Mouse (Mus musculus) MEL (cell line): ENCODE measurements around the gene Kcnk1. TPM values are rescaled to one million over a fixed set of nuclear protein-coding genes. Genes with fewer than 3 reads are reported as not detected.

Experiments used
- DNase-seq: peaks from one replicate; pipeline ENCODE4 v3.0.0; 2011; ENCODE audit warnings: low read depth, low spot score
- H3K27ac ChIP-seq: 2 replicates; pipeline ENCODE4 v1.5.1; 2012; ENCODE audit warnings: low read depth, mild to moderate bottlenecking, control low read depth, low read length, moderate library complexity; ENCODE audit not compliant: control insufficient read depth
- H3K27me3 ChIP-seq, 2 experiments: fragments of 150-350 bp in 1 of 2; sonication (generic) in 1 of 2; 2 replicates each; pipeline ENCODE4 v1.6.1; 2012; ENCODE audit warnings: low read length in 2 of 2, mild to moderate bottlenecking in 2 of 2, improper control_type of control experiment in 1 of 2, moderate library complexity in 1 of 2; ENCODE audit not compliant: insufficient read depth in 2 of 2, control insufficient read depth in 1 of 2
- H3K36me3 ChIP-seq, 2 experiments: 2 replicates each; pipeline ENCODE4 v1.6.1; 2012 to 2014; ENCODE audit warnings: low read length in 2 of 2, improper control_type of control experiment in 1 of 2, inconsistent platforms in 1 of 2, mild to moderate bottlenecking in 1 of 2; ENCODE audit not compliant: insufficient read depth in 2 of 2, control insufficient read depth in 1 of 2
- H3K4me1 ChIP-seq, 2 experiments: fragments of 150-350 bp in 1 of 2; sonication (generic) in 1 of 2; 2 replicates each; pipeline ENCODE4 v1.6.1; 2012; ENCODE audit warnings: low read length in 2 of 2, improper control_type of control experiment in 1 of 2, mild to moderate bottlenecking in 1 of 2; ENCODE audit not compliant: insufficient read depth in 2 of 2, control insufficient read depth in 1 of 2
- H3K4me3 ChIP-seq, 2 experiments: fragments of 150-350 bp in 1 of 2; sonication (generic) in 1 of 2; 2 replicates each; pipeline ENCODE4 v1.5.1; 2012; ENCODE audit warnings: low read depth in 2 of 2, low read length in 2 of 2, mild to moderate bottlenecking in 2 of 2, moderate library complexity in 2 of 2, control low read depth in 1 of 2, improper control_type of control experiment in 1 of 2; ENCODE audit not compliant: control insufficient read depth in 1 of 2, insufficient read depth in 1 of 2
- H3K79me2 ChIP-seq: 2 replicates; pipeline ENCODE4 v1.6.1; 2012; ENCODE audit warnings: mild to moderate bottlenecking, low read length, moderate library complexity; ENCODE audit not compliant: control insufficient read depth, poor library complexity, insufficient read depth
- H3K9ac ChIP-seq: 2 replicates; pipeline ENCODE4 v1.6.1; 2012; ENCODE audit warnings: low read depth, mild to moderate bottlenecking, control low read depth, low read length, moderate library complexity; ENCODE audit not compliant: control insufficient read depth, poor library complexity, severe bottlenecking
- H3K9me3 ChIP-seq: fragments of 150-350 bp; sonication (generic); replicated peaks from 2 replicates; pipeline ENCODE4 v1.6.1; 2012; ENCODE audit warnings: mild to moderate bottlenecking, low read length, improper control_type of control experiment, moderate library complexity; ENCODE audit not compliant: insufficient read depth
- BHLHE40 ChIP-seq: IDR thresholded peaks from 2 replicates; pipeline ENCODE4 v1.6.1; 2012; ENCODE audit warnings: low read depth, mild to moderate bottlenecking, inconsistent platforms, low read length, improper control_type of control experiment, borderline replicate concordance
- CHD1 ChIP-seq: IDR thresholded peaks from 2 replicates; pipeline ENCODE4 v1.6.1; 2012; ENCODE audit warnings: low read depth, mild to moderate bottlenecking, inconsistent platforms, low read length, improper control_type of control experiment
- CTCF ChIP-seq, 3 experiments: IDR thresholded peaks in 2 of 3; conservative IDR thresholded peaks in 1 of 3; 2 replicates each; pipeline ENCODE4 v1.5.1; 2011 to 2012; ENCODE audit warnings: low read length in 3 of 3, low read depth in 2 of 3, mild to moderate bottlenecking in 2 of 3, improper control_type of control experiment in 1 of 3, inconsistent platforms in 1 of 3, mixed read lengths in 1 of 3, moderate library complexity in 1 of 3; ENCODE audit not compliant: control insufficient read depth in 1 of 3, insufficient read depth in 1 of 3, poor library complexity in 1 of 3, severe bottlenecking in 1 of 3
- ELF1 ChIP-seq: IDR thresholded peaks from 2 replicates; pipeline ENCODE4 v1.6.1; 2014; ENCODE audit warnings: low read depth, mild to moderate bottlenecking, inconsistent platforms, low read length, improper control_type of control experiment, moderate library complexity
- EP300 ChIP-seq, 2 experiments: IDR thresholded peaks; 2 replicates each; pipeline ENCODE4 v1.6.1; 2011; ENCODE audit warnings: improper control_type of control experiment in 2 of 2, low read length in 2 of 2, low read depth in 1 of 2, mild to moderate bottlenecking in 1 of 2
- ETS1 ChIP-seq: IDR thresholded peaks from 2 replicates; pipeline ENCODE4 v1.6.1; 2012; ENCODE audit warnings: low read depth, mild to moderate bottlenecking, inconsistent platforms, low read length, improper control_type of control experiment, moderate library complexity
- GATA1 ChIP-seq: IDR thresholded peaks from 2 replicates; pipeline ENCODE4 v1.6.1; 2011; ENCODE audit warnings: low read depth, low read length, improper control_type of control experiment
- HCFC1 ChIP-seq: IDR thresholded peaks from 2 replicates; pipeline ENCODE4 v1.6.1; 2012; ENCODE audit warnings: low read depth, mild to moderate bottlenecking, inconsistent platforms, low read length, improper control_type of control experiment, moderate library complexity
- JUND ChIP-seq: IDR thresholded peaks from 2 replicates; pipeline ENCODE4 v1.6.1; 2011; ENCODE audit warnings: low read depth, mild to moderate bottlenecking, improper control_type of control experiment, low read length
- MAFK ChIP-seq: IDR thresholded peaks from 2 replicates; pipeline ENCODE4 v1.6.1; 2011; ENCODE audit warnings: low read depth, mild to moderate bottlenecking, low read length, improper control_type of control experiment, borderline replicate concordance
- MAX ChIP-seq: IDR thresholded peaks from 2 replicates; pipeline ENCODE4 v1.6.1; 2011; ENCODE audit warnings: low read length, improper control_type of control experiment
- MAZ ChIP-seq: IDR thresholded peaks from 2 replicates; pipeline ENCODE4 v1.6.1; 2012; ENCODE audit warnings: low read depth, mild to moderate bottlenecking, inconsistent platforms, low read length, improper control_type of control experiment
- MYB ChIP-seq: IDR thresholded peaks from 2 replicates; pipeline ENCODE4 v1.6.1; 2011; ENCODE audit warnings: mild to moderate bottlenecking, low read depth, low read length, improper control_type of control experiment
- NELFE ChIP-seq: IDR thresholded peaks from 2 replicates; pipeline ENCODE4 v1.6.1; 2011; ENCODE audit warnings: low read depth, low read length, improper control_type of control experiment
- POLR2A ChIP-seq, 2 experiments: IDR thresholded peaks; 2 replicates each; pipeline ENCODE4 v1.6.1; 2011 to 2012; ENCODE audit warnings: low read length in 2 of 2, mild to moderate bottlenecking in 2 of 2, control low read depth in 1 of 2, improper control_type of control experiment in 1 of 2, low read depth in 1 of 2, moderate library complexity in 1 of 2; ENCODE audit not compliant: control insufficient read depth in 1 of 2, insufficient read depth in 1 of 2, poor library complexity in 1 of 2
- POLR2AphosphoS2 ChIP-seq: IDR thresholded peaks from 2 replicates; pipeline ENCODE4 v1.6.1; 2011; ENCODE audit warnings: low read length, improper control_type of control experiment
- POLR2AphosphoS5 ChIP-seq: IDR thresholded peaks from 2 replicates; pipeline ENCODE4 v1.6.1; 2012; ENCODE audit warnings: low read depth, borderline replicate concordance, mild to moderate bottlenecking, inconsistent platforms, low read length, moderate library complexity, mixed read lengths
- RCOR1 ChIP-seq: IDR thresholded peaks from 2 replicates; pipeline ENCODE4 v1.6.1; 2012; ENCODE audit warnings: low read depth, mild to moderate bottlenecking, inconsistent platforms, low read length, improper control_type of control experiment
- SIN3A ChIP-seq: IDR thresholded peaks from 2 replicates; pipeline ENCODE4 v1.6.1; 2012; ENCODE audit warnings: low read length, improper control_type of control experiment, inconsistent platforms
- UBTF ChIP-seq: IDR thresholded peaks from 2 replicates; pipeline ENCODE4 v1.6.1; 2012; ENCODE audit warnings: low read depth, mild to moderate bottlenecking, inconsistent platforms, low read length, improper control_type of control experiment, moderate library complexity, borderline replicate concordance; ENCODE audit not compliant: insufficient read depth
- USF2 ChIP-seq, 2 experiments: IDR thresholded peaks; 2 replicates each; pipeline ENCODE4 v1.6.1; 2011 to 2012; ENCODE audit warnings: improper control_type of control experiment in 2 of 2, low read length in 2 of 2, borderline replicate concordance in 1 of 2, inconsistent platforms in 1 of 2, low read depth in 1 of 2, mild to moderate bottlenecking in 1 of 2; ENCODE audit not compliant: insufficient read depth in 1 of 2
- ZMIZ1 ChIP-seq: IDR thresholded peaks from 2 replicates; pipeline ENCODE4 v1.6.1; 2012; ENCODE audit warnings: low read depth, mild to moderate bottlenecking, inconsistent platforms, low read length, improper control_type of control experiment, moderate library complexity
- polyA plus RNA-seq, 2 experiments: library from polyadenylated mRNA; stranded (reverse) in 1 of 2; unstranded in 1 of 2; fragments of >175 nt in 1 of 2; fragments of >200 nt in 1 of 2; gene quantifications; 2 replicates each; pipeline versions ENCODE4 v1.2.1 to v1.2.4; 2012; ENCODE audit warnings: low replicate concordance in 2 of 2, low read depth in 1 of 2; ENCODE audit not compliant: insufficient read length in 2 of 2, insufficient read depth in 1 of 2, missing spikeins in 1 of 2
- total RNA-seq: library from RNA; depleted of rRNA; stranded (reverse); fragments of 300-350 nt; gene quantifications from 2 replicates; pipeline ENCODE4 v1.2.3, GENCODE M21; 2012; rRNA removed

Gene Kcnk1
- total RNA-seq (not detected in 2 replicates), polyA plus RNA-seq (not detected)

DNA sequence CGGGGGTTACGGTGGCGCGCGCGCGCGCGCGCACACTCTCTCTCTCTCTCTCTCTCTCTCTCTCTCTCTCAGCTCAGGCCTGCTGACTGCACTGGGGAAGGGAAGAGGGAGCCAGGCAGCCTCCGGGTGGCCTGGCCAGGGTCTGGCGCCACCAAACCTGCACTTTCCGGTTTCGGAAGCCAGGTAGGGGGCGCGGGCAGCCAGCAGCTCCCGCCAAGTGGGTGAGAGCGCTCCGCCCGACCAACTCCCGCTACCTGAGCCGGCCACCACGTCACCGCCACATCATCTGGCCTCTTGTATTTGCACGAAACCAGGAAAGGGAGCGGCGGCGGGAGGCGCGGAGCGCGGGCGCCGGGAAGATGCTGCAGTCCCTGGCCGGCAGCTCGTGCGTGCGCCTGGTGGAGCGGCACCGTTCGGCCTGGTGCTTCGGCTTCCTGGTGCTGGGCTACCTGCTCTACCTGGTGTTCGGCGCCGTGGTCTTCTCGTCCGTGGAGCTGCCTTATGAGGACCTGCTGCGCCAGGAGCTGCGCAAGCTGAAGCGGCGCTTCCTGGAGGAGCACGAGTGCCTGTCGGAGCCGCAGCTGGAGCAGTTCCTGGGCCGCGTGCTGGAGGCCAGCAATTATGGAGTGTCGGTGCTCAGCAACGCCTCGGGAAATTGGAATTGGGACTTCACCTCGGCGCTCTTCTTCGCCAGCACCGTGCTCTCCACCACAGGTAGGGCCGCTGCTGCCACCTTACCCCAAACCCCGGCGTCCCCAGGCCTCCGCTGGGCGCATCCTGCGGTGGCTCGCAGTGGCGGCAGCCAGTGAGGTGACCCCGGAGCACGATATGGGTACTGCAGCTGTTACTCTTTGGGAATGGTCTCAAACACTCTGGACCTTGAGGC, at the start of gene Kcnk1:
Gene Kcnk1 (plus strand): TSS at position 70 of the 886 bp plus-strand sequence.
- DNase-seq = no peak
- no peaks in the 10 kb centered on the region for H3K4me1 ChIP-seq
- no peak within 1 kb of the TSS for H3K27ac ChIP-seq
- H3K4me3 ChIP-seq = no peak within 1 kb of the TSS
- H3K9ac ChIP-seq = no peak within 1 kb of the TSS
- H3K27me3 ChIP-seq = no peaks in the 10 kb centered on the region
- no peaks in the 10 kb centered on the region for H3K9me3 ChIP-seq
- no peaks in the 10 kb centered on the region for H3K79me2 ChIP-seq
- no peaks in the 10 kb centered on the region for H3K36me3 ChIP-seq
- no peak for TF ChIP-seq ETS1
- no peak for TF ChIP-seq UBTF
- no peak for TF ChIP-seq MAZ
- no peak for TF ChIP-seq USF2 (IDR thresholded peaks at IDR 0.05; ENCODE audit: borderline replicate concordance in 1 of 2, insufficient read depth in 1 of 2, low read depth in 1 of 2, low read length in 2 of 2)
- TF ChIP-seq CHD1 = no peak
- TF ChIP-seq, all 39 proteins: peak for 0

DNA sequence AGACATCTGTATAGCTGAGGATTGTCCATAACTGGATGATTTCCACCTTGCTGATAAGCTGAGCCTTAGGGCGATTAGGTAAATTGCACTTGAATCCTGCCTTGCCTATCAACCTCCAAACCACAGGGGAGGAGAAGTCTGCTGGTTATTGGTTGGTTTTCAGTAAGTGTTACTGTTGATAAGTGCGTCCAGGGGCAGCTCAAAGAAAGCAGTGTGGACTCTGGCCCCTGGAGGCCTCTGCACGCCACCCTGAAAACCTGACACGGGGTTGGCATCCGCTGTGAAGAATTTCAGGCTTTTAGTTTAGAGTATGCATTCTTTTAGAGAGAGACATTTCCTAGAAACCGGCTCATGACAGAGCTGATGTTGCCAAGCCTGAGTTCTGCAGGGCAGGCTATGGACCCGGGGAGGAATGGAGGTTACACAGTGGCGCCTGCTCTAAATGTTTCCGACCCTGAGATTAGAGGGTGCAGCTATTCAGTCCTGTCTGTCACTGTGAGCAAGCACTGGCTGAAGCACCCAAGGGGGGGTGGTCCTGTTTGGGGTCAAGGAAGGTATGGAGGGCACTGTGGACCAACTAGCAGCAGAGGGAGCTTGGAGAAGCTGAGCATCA, 46.2 kb upstream of the Kcnk1 start:
- Histone ChIP-seq H3K27ac (no peak overlapping the region), H3K27me3 (no peaks in the 10 kb centered on the region), H3K4me1 (no peaks in the 10 kb centered on the region), H3K79me2 (no peaks in the 10 kb centered on the region), H3K36me3 (no peaks in the 10 kb centered on the region), H3K9ac (no peak overlapping the region), H3K4me3 (no peak overlapping the region), H3K9me3 (no peaks in the 10 kb centered on the region)
- no peak for DNase-seq
- TF ChIP-seq POLR2A (IDR thresholded peaks at IDR 0.05; ENCODE audit: control insufficient read depth in 1 of 2, insufficient read depth in 1 of 2, low read depth in 1 of 2, low read length in 2 of 2, poor library complexity in 1 of 2) (no peak), MYB (no peak), JUND (no peak), ZMIZ1 (no peak), EP300 (IDR thresholded peaks at IDR 0.05; ENCODE audit: low read depth in 1 of 2, low read length in 2 of 2) (no peak), RCOR1 (no peak), ELF1 (no peak), HCFC1 (no peak), SIN3A (no peak), CTCF (IDR thresholded peaks at IDR 0.05 in 2 of 3, conservative IDR thresholded peaks at IDR 0.05 in 1 of 3; ENCODE audit: control insufficient read depth in 1 of 3, insufficient read depth in 1 of 3, low read depth in 2 of 3, low read length in 3 of 3, poor library complexity in 1 of 3, severe bottlenecking in 1 of 3) (no peak), GATA1 (no peak), MAX (no peak), NELFE (no peak), BHLHE40 (no peak), CHD1 (no peak), POLR2AphosphoS5 (no peak), POLR2AphosphoS2 (no peak), MAFK (no peak)
